Mouse (Mus musculus): ENCODE data around the gene Kcnip2. TPM values are rescaled to one million over a fixed set of nuclear protein-coding genes. Genes with fewer than 3 reads are reported as not detected.
A peak's percentile ranks its signal among the peaks of the same experiment; 100 is the strongest.

Kcnip2 gene
- polyA plus RNA-seq, 1 experiment from 2014 or later: 2.2 TPM

GRCm38 (mm10) chr19:45785470-45785869, 30.4 kb downstream of the Kcnip2 start:
- peak overlapping the region; percentile 53 for H3K27ac ChIP-seq (replicated peaks)

DNA sequence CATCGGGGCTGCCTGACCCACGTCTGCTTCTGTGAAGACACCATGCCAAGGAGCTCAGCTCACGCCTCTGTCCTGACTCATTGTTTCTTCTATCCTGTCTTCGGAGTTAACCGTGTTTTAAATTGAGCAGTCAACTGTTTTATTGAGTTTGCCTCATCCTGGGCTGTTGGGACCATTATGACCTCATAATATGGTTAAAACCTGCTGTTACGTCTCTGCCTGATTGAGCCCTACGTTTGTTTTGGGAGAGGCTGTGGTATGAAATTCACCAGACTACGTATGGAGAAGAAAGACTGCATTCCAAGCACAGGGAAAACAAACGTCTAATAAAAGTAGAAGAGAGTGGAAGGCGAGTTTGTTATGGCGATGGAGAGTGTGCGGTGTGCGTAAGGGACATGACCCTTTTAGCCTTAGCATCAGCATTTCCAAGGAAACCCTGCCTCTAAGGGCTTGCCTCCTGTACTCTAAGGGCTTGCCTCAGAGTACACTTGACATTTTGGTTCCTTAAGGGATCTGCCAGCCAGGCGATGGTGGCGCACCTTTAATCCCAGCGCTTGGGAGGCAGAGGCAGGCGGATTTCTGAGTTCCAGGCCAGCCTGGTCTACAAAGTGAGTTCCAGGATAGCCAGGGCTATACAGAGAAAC, 31.8 kb downstream of the Kcnip2 start:
- ATAC-seq (ENCODE audit: low FRiP score, low TSS enrichment) (no peak), DNase-seq (ENCODE audit: low spot score) (no peak)
- peaks cover 3% of the 10 kb centered on the region; the same call in 1 of the 2 replicates for H3K4me1 ChIP-seq (replicated peaks; ENCODE audit: control insufficient read depth, insufficient read depth)
- TF ChIP-seq CTCF (IDR thresholded peaks at IDR 0.05; ENCODE audit: low read depth) (no peak), EP300 (optimal IDR thresholded peaks at IDR 0.05) (no peak)
- 27% methylated on average over 17 of the region's 17 CpGs for WGBS
- H3K9me3 ChIP-seq (ENCODE audit: control insufficient read depth, low read length): no peaks in the 10 kb centered on the region
- peak overlapping the region; percentile 41; the same call in 1 of the 2 replicates for H3K9ac ChIP-seq (ENCODE audit: low read length)
- peak overlapping the region; percentile 100 for H3K4me3 ChIP-seq (ENCODE audit: low read depth, low read length)
- no peaks in the 10 kb centered on the region for H3K27me3 ChIP-seq (ENCODE audit: control insufficient read depth, insufficient read depth, low read length)
- peaks cover 11% of the 10 kb centered on the region; the same call in 1 of the 2 replicates for H3K36me3 ChIP-seq (ENCODE audit: control insufficient read depth, insufficient read depth, low read length)
- peak overlapping the region; percentile 57 for H3K4me2 ChIP-seq (replicated peaks; ENCODE audit: low read depth)
- H3K27ac ChIP-seq (replicated peaks): peak overlapping the region; percentile 88

More at GRCm38 (mm10) chr19:45785470-45785869, 30.4 kb downstream of the Kcnip2 start:
- TF ChIP-seq CTCF (IDR thresholded peaks at IDR 0.05; ENCODE audit: low read depth) (no peak), EP300 (optimal IDR thresholded peaks at IDR 0.05) (no peak)
- H3K4me2 ChIP-seq (replicated peaks; ENCODE audit: low read depth): no peak overlapping the region
- H3K4me3 ChIP-seq (ENCODE audit: low read depth, low read length): no peak overlapping the region
- ATAC-seq (ENCODE audit: low FRiP score, low TSS enrichment) (no peak), DNase-seq (ENCODE audit: low spot score) (peak; percentile 41)
- 27% methylated on average over 3 of the region's 3 CpGs for WGBS
- H3K4me1 ChIP-seq (replicated peaks; ENCODE audit: control insufficient read depth, insufficient read depth): peaks cover 3% of the 10 kb centered on the region; the same call in 1 of the 2 replicates
- no peaks in the 10 kb centered on the region for H3K27me3 ChIP-seq (ENCODE audit: control insufficient read depth, insufficient read depth, low read length)
- peaks cover 2% of the 10 kb centered on the region; the same call in 1 of the 2 replicates for H3K36me3 ChIP-seq (ENCODE audit: control insufficient read depth, insufficient read depth, low read length)
- H3K9me3 ChIP-seq (ENCODE audit: control insufficient read depth, low read length): no peaks in the 10 kb centered on the region
- H3K9ac ChIP-seq (ENCODE audit: low read length): no peak overlapping the region

GRCm38 (mm10) chr19:45783181-45783932, 32.5 kb downstream of the Kcnip2 start, which contains the start of gene Mgea5:
Gene Mgea5 (minus strand): TSS chr19:45783837.
- 2% methylated on average over 32 of the region's 71 CpGs for WGBS
- no peaks in the 10 kb centered on the region for H3K27me3 ChIP-seq (ENCODE audit: control insufficient read depth, insufficient read depth, low read length)
- H3K4me1 ChIP-seq (replicated peaks; ENCODE audit: control insufficient read depth, insufficient read depth): peaks cover 3% of the 10 kb centered on the region; the same call in 1 of the 2 replicates
- H3K9ac ChIP-seq (ENCODE audit: low read length): peak within 1 kb of the TSS; percentile 97
- TF ChIP-seq CTCF (IDR thresholded peaks at IDR 0.05; ENCODE audit: low read depth) (no peak), EP300 (optimal IDR thresholded peaks at IDR 0.05) (peak; percentile 60)
- peak; percentile 96 for ATAC-seq (ENCODE audit: low FRiP score, low TSS enrichment)
- peaks cover 11% of the 10 kb centered on the region; the same call in 1 of the 2 replicates for H3K36me3 ChIP-seq (ENCODE audit: control insufficient read depth, insufficient read depth, low read length)
- DNase-seq (ENCODE audit: low spot score): peak; percentile 99
- H3K4me2 ChIP-seq (replicated peaks; ENCODE audit: low read depth): peak within 1 kb of the TSS; percentile 67
- no peaks in the 10 kb centered on the region for H3K9me3 ChIP-seq (ENCODE audit: control insufficient read depth, low read length)
- peak within 1 kb of the TSS; percentile 100 for H3K4me3 ChIP-seq (ENCODE audit: low read depth, low read length)
- H3K27ac ChIP-seq (replicated peaks): peak within 1 kb of the TSS; percentile 100

GRCm38 (mm10) chr19:45782315-45783001, 33.4 kb downstream of the Kcnip2 start:
- H3K4me3 ChIP-seq (ENCODE audit: low read depth, low read length): peak overlapping the region; percentile 100
- H3K9me3 ChIP-seq (ENCODE audit: control insufficient read depth, low read length): no peaks in the 10 kb centered on the region
- peak overlapping the region; percentile 67 for H3K4me2 ChIP-seq (replicated peaks; ENCODE audit: low read depth)
- H3K36me3 ChIP-seq (ENCODE audit: control insufficient read depth, insufficient read depth, low read length): peaks cover 13% of the 10 kb centered on the region; the same call in 1 of the 2 replicates
- WGBS: under 1% methylated on average over 27 of the region's 36 CpGs
- peaks cover 3% of the 10 kb centered on the region; the same call in 1 of the 2 replicates for H3K4me1 ChIP-seq (replicated peaks; ENCODE audit: control insufficient read depth, insufficient read depth)
- TF ChIP-seq EP300 (optimal IDR thresholded peaks at IDR 0.05): no peak
- no peak for TF ChIP-seq CTCF (IDR thresholded peaks at IDR 0.05; ENCODE audit: low read depth)
- DNase-seq (ENCODE audit: low spot score) (peak; percentile 83), ATAC-seq (ENCODE audit: low FRiP score, low TSS enrichment) (peak; percentile 62)
- H3K27me3 ChIP-seq (ENCODE audit: control insufficient read depth, insufficient read depth, low read length): no peaks in the 10 kb centered on the region
- H3K27ac ChIP-seq (replicated peaks): peak overlapping the region; percentile 100
- peak overlapping the region; percentile 97 for H3K9ac ChIP-seq (ENCODE audit: low read length)

- H3K9ac ChIP-seq (ENCODE audit: low read length): no peak overlapping the region
- DNase-seq (ENCODE audit: low spot score): no peak
- H3K36me3 ChIP-seq (ENCODE audit: control insufficient read depth, insufficient read depth, low read length): peaks cover 13% of the 10 kb centered on the region; the same call in 1 of the 2 replicates
- H3K4me3 ChIP-seq (ENCODE audit: low read depth, low read length): peak overlapping the region; percentile 100
- no peaks in the 10 kb centered on the region for H3K27me3 ChIP-seq (ENCODE audit: control insufficient read depth, insufficient read depth, low read length)
- TF ChIP-seq CTCF (IDR thresholded peaks at IDR 0.05; ENCODE audit: low read depth) (peak; percentile 29; the same call in 1 of the 2 replicates), EP300 (optimal IDR thresholded peaks at IDR 0.05) (no peak)
- no peaks in the 10 kb centered on the region for H3K9me3 ChIP-seq (ENCODE audit: control insufficient read depth, low read length)
- 54% methylated on average over 8 of the region's 8 CpGs for WGBS
- peak overlapping the region; percentile 67 for H3K4me2 ChIP-seq (replicated peaks; ENCODE audit: low read depth)
- peaks cover 3% of the 10 kb centered on the region; the same call in 1 of the 2 replicates for H3K4me1 ChIP-seq (replicated peaks; ENCODE audit: control insufficient read depth, insufficient read depth)
- no peak for ATAC-seq (ENCODE audit: low FRiP score, low TSS enrichment)
- no peak overlapping the region for H3K27ac ChIP-seq (replicated peaks)
Measured at GRCm38 (mm10) chr19:45781676-45782075, 34.2 kb downstream of the Kcnip2 start.

All from stomach, postnatal 0 days (tissue).